Mouse (Mus musculus) myocyte (in vitro differentiated cells): ENCODE results near the gene Plekhm3. TPM values are rescaled to one million over a fixed set of nuclear protein-coding genes. Genes with fewer than 3 reads are reported as not detected.

ENCODE experiments used
- H3K27me3 ChIP-seq: one replicate; pipeline ENCODE4 v1.6.1; 2011; ENCODE audit not compliant: control insufficient read depth, insufficient read depth, insufficient read length
- H3K36me3 ChIP-seq: one replicate; pipeline ENCODE4 v1.6.1; 2011; ENCODE audit not compliant: control insufficient read depth, insufficient read depth
- H3K4me2 ChIP-seq: one replicate; pipeline ENCODE4 v1.6.1; 2011; ENCODE audit warnings: low read depth, control low read depth
- H3K4me3 ChIP-seq: one replicate; pipeline ENCODE4 v1.5.1; 2011; ENCODE audit warnings: mild to moderate bottlenecking, control low read depth, moderate library complexity
- H3K79me2 ChIP-seq: one replicate; pipeline ENCODE4 v1.6.1; 2011; ENCODE audit not compliant: control insufficient read depth, insufficient read depth
- H3ac ChIP-seq: one replicate; pipeline ENCODE4 v1.6.1; 2011; ENCODE audit not compliant: control insufficient read depth, insufficient read length
- CEBPB ChIP-seq: IDR thresholded peaks from 2 replicates; pipeline ENCODE4 v1.6.1; 2011; ENCODE audit warnings: mild to moderate bottlenecking, moderate library complexity; ENCODE audit not compliant: poor library complexity, insufficient read depth, severe bottlenecking
- E2F4 ChIP-seq: IDR thresholded peaks from one replicate; pipeline ENCODE4 v1.6.1; 2011; ENCODE audit warnings: mild to moderate bottlenecking, control low read depth, moderate library complexity; ENCODE audit not compliant: insufficient read depth
- MAX ChIP-seq: IDR thresholded peaks from one replicate; pipeline ENCODE4 v1.6.1; 2011; ENCODE audit warnings: low read depth, mild to moderate bottlenecking, control low read depth
- MYOD1 ChIP-seq, 3 experiments: IDR thresholded peaks; one replicate each; pipeline ENCODE4 v1.6.1; 2011; ENCODE audit warnings: control low read depth in 2 of 3, low read depth in 2 of 3, mild to moderate bottlenecking in 2 of 3, moderate library complexity in 1 of 3; ENCODE audit not compliant: insufficient read length in 2 of 3, control insufficient read depth in 1 of 3
- MYOG ChIP-seq, 3 experiments: IDR thresholded peaks; one replicate each; pipeline ENCODE4 v1.6.1; 2011; ENCODE audit warnings: control low read depth in 2 of 3, low read depth in 2 of 3, mild to moderate bottlenecking in 2 of 3; ENCODE audit not compliant: insufficient read length in 2 of 3, control insufficient read depth in 1 of 3, insufficient read depth in 1 of 3
- POLR2A ChIP-seq: IDR thresholded peaks from one replicate; pipeline ENCODE4 v1.6.1; 2011; ENCODE audit warnings: low read depth, mild to moderate bottlenecking, control low read depth, moderate library complexity; ENCODE audit not compliant: insufficient read length
- POLR2AphosphoS2 ChIP-seq: IDR thresholded peaks from one replicate; pipeline ENCODE4 v1.6.1; 2011; ENCODE audit warnings: low read depth, control low read depth; ENCODE audit not compliant: insufficient read length
- REST ChIP-seq: IDR thresholded peaks from one replicate; pipeline ENCODE4 v1.6.1; 2011; ENCODE audit warnings: mild to moderate bottlenecking, control low read depth, moderate library complexity; ENCODE audit not compliant: insufficient read depth, insufficient read length
- SRF ChIP-seq: IDR thresholded peaks from one replicate; pipeline ENCODE4 v1.6.1; 2011; ENCODE audit warnings: low read depth; ENCODE audit not compliant: control insufficient read depth, insufficient read length
- TCF12 ChIP-seq: IDR thresholded peaks from one replicate; pipeline ENCODE4 v1.6.1; 2011; ENCODE audit warnings: mild to moderate bottlenecking, control low read depth; ENCODE audit not compliant: poor library complexity, insufficient read depth, severe bottlenecking
- TCF3 ChIP-seq: IDR thresholded peaks from one replicate; pipeline ENCODE4 v1.6.1; 2011; ENCODE audit warnings: low read depth, control low read depth; ENCODE audit not compliant: insufficient read length
- USF1 ChIP-seq: IDR thresholded peaks from one replicate; pipeline ENCODE4 v1.6.1; 2011; ENCODE audit warnings: low read depth, mild to moderate bottlenecking, control low read depth, moderate library complexity
- polyA plus RNA-seq: library from polyadenylated mRNA; unstranded; fragments of >200 nt; fragmentation: generic; extraction: Trizol; gene quantifications from one replicate; pipeline ENCODE4 v1.2.1, GENCODE M21; 2012; ENCODE audit warnings: missing spikeins

The Plekhm3 gene
- polyA plus RNA-seq, 1 experiment: 3.9 TPM

- Histone ChIP-seq H3ac (no peak overlapping the region), H3K79me2 (no peaks in the 10 kb centered on the region), H3K36me3 (no peaks in the 10 kb centered on the region), H3K4me2 (no peak overlapping the region), H3K4me3 (no peak overlapping the region), H3K27me3 (no peaks in the 10 kb centered on the region)
- TF ChIP-seq POLR2AphosphoS2: no peak
Measured at GRCm38 (mm10) chr1:64757254-64757653, 199.4 kb downstream of the Plekhm3 start.

GRCm38 (mm10) chr1:64756640-64757030 is 200.0 kb downstream of the Plekhm3 start:
- Histone ChIP-seq H3K27me3 (no peaks in the 10 kb centered on the region), H3K4me3 (no peak overlapping the region), H3K79me2 (no peaks in the 10 kb centered on the region), H3ac (no peak overlapping the region), H3K36me3 (no peaks in the 10 kb centered on the region), H3K4me2 (peak overlapping the region; percentile 51)
- TF ChIP-seq USF1: no peak
- TF ChIP-seq CEBPB: no peak
- TF ChIP-seq MYOG (IDR thresholded peaks at IDR 0.05; ENCODE audit: control insufficient read depth in 1 of 3, insufficient read depth in 1 of 3, insufficient read length in 2 of 3, low read depth in 2 of 3): no peak
- TF ChIP-seq TCF12: no peak
- TF ChIP-seq SRF: no peak
- TF ChIP-seq TCF3: no peak
- no peak for TF ChIP-seq MAX
- TF ChIP-seq MYOD1 (IDR thresholded peaks at IDR 0.05; ENCODE audit: control insufficient read depth in 1 of 3, insufficient read length in 2 of 3, low read depth in 2 of 3): no peak
- no peak for TF ChIP-seq E2F4
- no peak for TF ChIP-seq POLR2A
- no peak for TF ChIP-seq REST

- H3K4me2 ChIP-seq: peak overlapping the region; percentile 51
- H3K36me3 ChIP-seq: no peaks in the 10 kb centered on the region
- H3K79me2 ChIP-seq: no peaks in the 10 kb centered on the region
- H3K4me3 ChIP-seq: no peak overlapping the region
- no peak overlapping the region for H3ac ChIP-seq
- TF ChIP-seq TCF3 (no peak), USF1 (peak; percentile 50)
- H3K27me3 ChIP-seq: no peaks in the 10 kb centered on the region
Measured at GRCm38 (mm10) chr1:64755971-64756639, 200.5 kb downstream of the Plekhm3 start.

GRCm38 (mm10) chr1:64754658-64755057 is 202.0 kb downstream of the Plekhm3 start:
- no peaks in the 10 kb centered on the region for H3K79me2 ChIP-seq
- no peak overlapping the region for H3K4me2 ChIP-seq
- H3K4me3 ChIP-seq: no peak overlapping the region
- no peak overlapping the region for H3ac ChIP-seq
- TF ChIP-seq POLR2AphosphoS2 (no peak), SRF (no peak)
- H3K36me3 ChIP-seq: no peaks in the 10 kb centered on the region
- H3K27me3 ChIP-seq: no peaks in the 10 kb centered on the region

- H3K36me3 ChIP-seq: no peaks in the 10 kb centered on the region
Measured at GRCm38 (mm10) chr1:64753668-64754067, 203.0 kb downstream of the Plekhm3 start.

More at GRCm38 (mm10) chr1:64753668-64754067, 203.0 kb downstream of the Plekhm3 start:
- Histone ChIP-seq H3K4me3 (no peak overlapping the region), H3ac (no peak overlapping the region), H3K27me3 (no peaks in the 10 kb centered on the region), H3K4me2 (no peak overlapping the region), H3K79me2 (no peaks in the 10 kb centered on the region)
- TF ChIP-seq MAX (no peak), SRF (no peak), MYOG (IDR thresholded peaks at IDR 0.05; ENCODE audit: control insufficient read depth in 1 of 3, insufficient read depth in 1 of 3, insufficient read length in 2 of 3, low read depth in 2 of 3) (no peak), REST (no peak), USF1 (no peak), TCF3 (no peak), MYOD1 (IDR thresholded peaks at IDR 0.05; ENCODE audit: control insufficient read depth in 1 of 3, insufficient read length in 2 of 3, low read depth in 2 of 3) (no peak), TCF12 (no peak), POLR2AphosphoS2 (no peak), POLR2A (no peak), E2F4 (no peak), CEBPB (no peak)
